Mouse (Mus musculus) embryonic facial prominence, embryonic 10.5 days (tissue): ENCODE data around the gene Ndufb7. TPM values are rescaled to one million over a fixed set of nuclear protein-coding genes. Genes with fewer than 3 reads are reported as not detected.

ENCODE experiments used
- DNase-seq: peaks from one replicate; pipeline ENCODE4 v3.0.0-alpha.2; 2017; ENCODE audit warnings: low spot score
- H3K27ac ChIP-seq: fragments of 300-500 bp; sonication (generic); replicated peaks from 2 replicates; pipeline ENCODE4 v1.5.1; 2016; ENCODE audit warnings: mild to moderate bottlenecking
- H3K27me3 ChIP-seq: fragments of 300-500 bp; sonication (generic); replicated peaks from 2 replicates; pipeline ENCODE4 v1.6.1; 2016; ENCODE audit warnings: low read depth, mild to moderate bottlenecking; ENCODE audit not compliant: poor library complexity, severe bottlenecking
- H3K36me3 ChIP-seq: fragments of 300-500 bp; sonication (generic); replicated peaks from 2 replicates; pipeline ENCODE4 v1.6.1; 2016; ENCODE audit warnings: mild to moderate bottlenecking, moderate library complexity
- H3K4me1 ChIP-seq: fragments of 300-500 bp; sonication (generic); 2 replicates; pipeline ENCODE4 v1.6.1; 2016
- H3K4me3 ChIP-seq: fragments of 300-500 bp; sonication (generic); 2 replicates; pipeline ENCODE4 v1.5.1; 2016; ENCODE audit warnings: mild to moderate bottlenecking, moderate library complexity
- H3K9me3 ChIP-seq: fragments of 300-500 bp; sonication (generic); 2 replicates; pipeline ENCODE4 v1.6.1; 2016; ENCODE audit warnings: mild to moderate bottlenecking
- WGBS: fragments of 180-500 bp; shearing (Covaris S2); methylation state at CpG from one replicate; pipeline ENCODE4 v1.1.7; 2016; 5-methylcytosine and 5-hydroxymethylcytosine counted together
- polyA plus RNA-seq: library from polyadenylated mRNA; unstranded; fragments of >200 nt; fragmentation: Nextera tagmentation; extraction: Ambion mirVana; gene quantifications from 2 replicates; pipeline ENCODE4 v1.2.1, GENCODE M21; 2016

Ndufb7 gene
- polyA plus RNA-seq, 1 experiment from 2014 or later = 348 TPM

- DNase-seq = no peak
- H3K9me3 ChIP-seq = no peaks in the 10 kb centered on the region
- H3K36me3 ChIP-seq = peaks cover 30% of the 10 kb centered on the region
- H3K4me1 ChIP-seq = no peaks in the 10 kb centered on the region; the same call in 1 of the 2 replicates
- no peak overlapping the region for H3K4me3 ChIP-seq
- H3K27me3 ChIP-seq = peaks cover 4% of the 10 kb centered on the region; the same call in 1 of the 2 replicates
- no peak overlapping the region for H3K27ac ChIP-seq
Observed at GRCm38 (mm10) chr8:83616625-83617024, 50.2 kb downstream of the Ndufb7 start.

GRCm38 (mm10) chr8:83617111-83617510 is 50.6 kb downstream of the Ndufb7 start:
- WGBS = 86% methylated on average over 2 of the region's 2 CpGs
- Histone ChIP-seq H3K36me3 (peaks cover 25% of the 10 kb centered on the region), H3K4me1 (peaks cover 3% of the 10 kb centered on the region), H3K27me3 (peaks cover 9% of the 10 kb centered on the region; the same call in 1 of the 2 replicates), H3K9me3 (no peaks in the 10 kb centered on the region), H3K27ac (no peak overlapping the region), H3K4me3 (no peak overlapping the region)
- no peak for DNase-seq

DNA sequence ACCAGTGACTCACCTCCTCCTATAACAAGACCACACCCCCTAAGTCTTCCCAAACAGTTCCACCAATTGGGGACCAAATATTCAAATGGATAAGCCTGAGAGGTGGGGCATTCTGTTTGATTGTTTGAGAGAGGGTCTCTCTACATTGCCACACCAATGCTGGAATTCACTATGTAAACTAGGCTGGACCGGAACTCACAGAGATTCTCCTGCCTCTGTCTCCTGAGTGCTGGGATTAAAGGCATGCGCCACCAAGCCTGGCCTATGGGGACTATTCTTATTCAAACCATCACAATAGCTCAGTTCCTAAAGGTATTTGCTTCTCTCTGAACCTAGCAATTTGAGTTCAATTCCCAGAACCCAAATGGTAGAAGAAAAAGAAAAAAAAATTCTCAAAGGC is 52.1 kb downstream of the Ndufb7 start:
- Histone ChIP-seq H3K4me1 (peaks cover 8% of the 10 kb centered on the region), H3K9me3 (no peaks in the 10 kb centered on the region), H3K4me3 (no peak overlapping the region), H3K27me3 (peaks cover 9% of the 10 kb centered on the region; the same call in 1 of the 2 replicates), H3K27ac (no peak overlapping the region), H3K36me3 (peaks cover 10% of the 10 kb centered on the region)
- no peak for DNase-seq
- WGBS = 94% methylated on average over 2 of the region's 2 CpGs

DNA sequence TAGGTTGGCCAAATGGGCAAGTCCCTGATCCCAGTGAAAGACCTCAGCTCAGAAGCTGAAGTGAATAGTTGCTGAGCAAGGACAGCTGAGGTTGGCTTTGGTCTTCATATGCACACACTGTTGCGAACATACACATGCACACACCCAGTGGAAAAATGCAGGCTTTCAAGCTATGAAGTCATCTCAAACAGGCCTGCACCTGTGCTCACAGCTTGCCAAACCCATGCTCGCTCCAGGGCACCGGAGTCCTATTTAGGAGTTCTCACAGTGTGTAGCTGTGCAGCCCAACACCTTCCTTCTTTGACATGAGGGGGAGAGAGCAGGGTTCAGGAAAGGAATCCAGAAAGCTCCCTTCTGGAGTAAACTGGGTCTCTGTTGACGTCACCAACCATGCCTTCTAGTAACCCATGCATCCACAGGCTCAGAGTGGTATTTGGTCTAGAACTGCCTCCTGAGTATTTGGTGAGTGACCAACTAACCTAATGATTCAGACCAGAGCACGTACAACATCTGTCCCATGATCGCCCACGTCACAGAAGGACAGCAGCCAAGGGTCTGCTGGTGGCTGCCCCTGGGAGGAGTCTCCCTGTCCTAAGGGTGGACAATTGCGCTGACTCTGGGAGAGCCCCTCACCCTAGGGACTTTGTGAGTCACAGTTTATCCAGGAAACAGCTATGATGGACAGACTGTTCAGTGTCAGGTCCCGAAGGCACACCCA is 53.3 kb downstream of the Ndufb7 start:
- no peak for DNase-seq
- Histone ChIP-seq H3K9me3 (no peaks in the 10 kb centered on the region), H3K27ac (no peak overlapping the region), H3K4me3 (no peak overlapping the region), H3K27me3 (peaks cover 9% of the 10 kb centered on the region; the same call in 1 of the 2 replicates), H3K36me3 (no peaks in the 10 kb centered on the region; the same call in 1 of the 2 replicates), H3K4me1 (peaks cover 8% of the 10 kb centered on the region)
- 90% methylated on average over 9 of the region's 9 CpGs for WGBS

Other genes with a start within 250 kb of the Ndufb7 start
- gene Elmod2, start 234.2 kb upstream of the Ndufb7 start, polyA plus RNA-seq = 22.3 and 23.6 TPM in 2 replicates
- not detected in 2 replicates for gene Mgat4d, start 218.2 kb upstream of the Ndufb7 start, polyA plus RNA-seq
- 2.4 TPM in 2 replicates for gene Clgn, start 176.8 kb upstream of the Ndufb7 start, polyA plus RNA-seq
- gene Scoc, start 108.3 kb upstream of the Ndufb7 start, polyA plus RNA-seq = 103 and 111 TPM in 2 replicates
- gene Olfr370, start 30.9 kb upstream of the Ndufb7 start, polyA plus RNA-seq = not detected in 2 replicates
- gene Tecr, start 41.3 kb downstream of the Ndufb7 start, polyA plus RNA-seq = 667 and 713 TPM in 2 replicates
- 78.3 and 84.7 TPM in 2 replicates for gene Dnajb1, start 41.5 kb downstream of the Ndufb7 start, polyA plus RNA-seq
- gene Gipc1, start 86.0 kb downstream of the Ndufb7 start, polyA plus RNA-seq = 208 and 209 TPM in 2 replicates
- gene Ptger1, start 100.0 kb downstream of the Ndufb7 start, polyA plus RNA-seq = 0.36 and 0.41 TPM in 2 replicates
- gene Pkn1, start 132.5 kb downstream of the Ndufb7 start, polyA plus RNA-seq = 30.3 and 30.9 TPM in 2 replicates
- gene Ddx39, start 148.5 kb downstream of the Ndufb7 start, polyA plus RNA-seq = 286 and 311 TPM in 2 replicates
- 7.8 and 11.5 TPM in 2 replicates for gene Adgre5, start 174.7 kb downstream of the Ndufb7 start, polyA plus RNA-seq